Mouse (Mus musculus): ENCODE data around the gene Arhgef25. TPM values are rescaled to one million over a fixed set of nuclear protein-coding genes. Genes with fewer than 3 reads are reported as not detected.

The Arhgef25 gene
- polyA plus RNA-seq, 1 experiment from 2014 or later: 24.7 TPM

- H3K9ac ChIP-seq: no peak overlapping the region
- H3K27ac ChIP-seq: no peak overlapping the region
- ATAC-seq (replicated peaks; ENCODE audit: insufficient number of reproducible peaks, insufficient read depth, low FRiP score, low read depth): no peak
- peaks cover 67% of the 10 kb centered on the region for H3K36me3 ChIP-seq
- no peaks in the 10 kb centered on the region for H3K27me3 ChIP-seq
- WGBS: 79% methylated on average over 5 of the region's 5 CpGs
- H3K4me1 ChIP-seq (replicated peaks): peaks cover 3% of the 10 kb centered on the region; the same call in 1 of the 2 replicates
- H3K9me3 ChIP-seq (replicated peaks): no peaks in the 10 kb centered on the region
- H3K4me2 ChIP-seq: no peak overlapping the region
- H3K4me3 ChIP-seq: no peak overlapping the region
These were observed 14.7 kb upstream of the Arhgef25 start for GRCm38 (mm10) chr10:127204589-127204988.

- no peak for ATAC-seq (replicated peaks; ENCODE audit: insufficient number of reproducible peaks, insufficient read depth, low FRiP score, low read depth)
These were observed 13.2 kb upstream of the Arhgef25 start for GRCm38 (mm10) chr10:127203106-127203505.

GRCm38 (mm10) chr10:127200279-127200678 lies 10.4 kb upstream of the Arhgef25 start:
- 76% methylated on average over 8 of the region's 8 CpGs for WGBS
- no peak for ATAC-seq (replicated peaks; ENCODE audit: insufficient number of reproducible peaks, insufficient read depth, low FRiP score, low read depth)
- no peak overlapping the region for H3K4me3 ChIP-seq
- H3K27ac ChIP-seq: no peak overlapping the region
- peaks cover 56% of the 10 kb centered on the region for H3K36me3 ChIP-seq
- no peaks in the 10 kb centered on the region for H3K9me3 ChIP-seq (replicated peaks)
- no peak overlapping the region for H3K9ac ChIP-seq
- no peaks in the 10 kb centered on the region for H3K27me3 ChIP-seq
- no peak overlapping the region for H3K4me2 ChIP-seq
- peaks cover 11% of the 10 kb centered on the region for H3K4me1 ChIP-seq (replicated peaks)

More at GRCm38 (mm10) chr10:127203106-127203505, 13.2 kb upstream of the Arhgef25 start:
- no peak overlapping the region for H3K27ac ChIP-seq
- no peak overlapping the region for H3K4me2 ChIP-seq
- H3K9ac ChIP-seq: no peak overlapping the region
- H3K4me1 ChIP-seq (replicated peaks): no peaks in the 10 kb centered on the region
- H3K36me3 ChIP-seq: peaks cover 79% of the 10 kb centered on the region
- no peaks in the 10 kb centered on the region for H3K9me3 ChIP-seq (replicated peaks)
- no peak overlapping the region for H3K4me3 ChIP-seq
- no peaks in the 10 kb centered on the region for H3K27me3 ChIP-seq
- WGBS: 86% methylated on average over 3 of the region's 3 CpGs

- H3K4me1 ChIP-seq (replicated peaks): peaks cover 19% of the 10 kb centered on the region
- WGBS: 86% methylated on average over 11 of the region's 11 CpGs
- no peak overlapping the region for H3K4me2 ChIP-seq
- no peaks in the 10 kb centered on the region for H3K9me3 ChIP-seq (replicated peaks)
- peaks cover 48% of the 10 kb centered on the region for H3K36me3 ChIP-seq
- H3K9ac ChIP-seq: no peak overlapping the region
- no peak overlapping the region for H3K4me3 ChIP-seq
- H3K27me3 ChIP-seq: no peaks in the 10 kb centered on the region
- no peak overlapping the region for H3K27ac ChIP-seq
- no peak for ATAC-seq (replicated peaks; ENCODE audit: insufficient number of reproducible peaks, insufficient read depth, low FRiP score, low read depth)
These were observed 9.6 kb upstream of the Arhgef25 start for GRCm38 (mm10) chr10:127199474-127199873.

- Histone ChIP-seq H3K36me3 (peaks cover 47% of the 10 kb centered on the region), H3K4me3 (no peak overlapping the region), H3K4me1 (replicated peaks) (peaks cover 22% of the 10 kb centered on the region), H3K4me2 (no peak overlapping the region), H3K9ac (no peak overlapping the region), H3K9me3 (replicated peaks) (no peaks in the 10 kb centered on the region), H3K27ac (no peak overlapping the region; the same call in 1 of the 2 replicates), H3K27me3 (no peaks in the 10 kb centered on the region)
- WGBS: 63% methylated on average over 5 of the region's 5 CpGs
- no peak for ATAC-seq (replicated peaks; ENCODE audit: insufficient number of reproducible peaks, insufficient read depth, low FRiP score, low read depth)
These were observed 9.2 kb upstream of the Arhgef25 start for GRCm38 (mm10) chr10:127199068-127199467.

GRCm38 (mm10) chr10:127198492-127198891 lies 8.6 kb upstream of the Arhgef25 start:
- no peaks in the 10 kb centered on the region for H3K9me3 ChIP-seq (replicated peaks)
- 58% methylated on average over 2 of the region's 2 CpGs for WGBS
- no peaks in the 10 kb centered on the region for H3K27me3 ChIP-seq
- H3K4me2 ChIP-seq: no peak overlapping the region
- peaks cover 43% of the 10 kb centered on the region for H3K36me3 ChIP-seq
- peaks cover 22% of the 10 kb centered on the region for H3K4me1 ChIP-seq (replicated peaks)
- H3K9ac ChIP-seq: no peak overlapping the region
- no peak overlapping the region; the same call in 1 of the 2 replicates for H3K27ac ChIP-seq
- ATAC-seq (replicated peaks; ENCODE audit: insufficient number of reproducible peaks, insufficient read depth, low FRiP score, low read depth): no peak
- H3K4me3 ChIP-seq: no peak overlapping the region

GRCm38 (mm10) chr10:127197505-127198110 lies 7.7 kb upstream of the Arhgef25 start:
- WGBS: 75% methylated on average over 11 of the region's 11 CpGs
- Histone ChIP-seq H3K9ac (no peak overlapping the region), H3K4me1 (replicated peaks) (peaks cover 22% of the 10 kb centered on the region), H3K4me3 (no peak overlapping the region), H3K4me2 (no peak overlapping the region), H3K36me3 (peaks cover 35% of the 10 kb centered on the region), H3K27me3 (no peaks in the 10 kb centered on the region), H3K9me3 (replicated peaks) (no peaks in the 10 kb centered on the region), H3K27ac (0 out of 2 replicates have a peak overlapping the region, but pooled peaks have one; percentile 12)
- ATAC-seq (replicated peaks; ENCODE audit: insufficient number of reproducible peaks, insufficient read depth, low FRiP score, low read depth): no peak

GRCm38 (mm10) chr10:127197104-127197503 lies 7.2 kb upstream of the Arhgef25 start:
- 89% methylated on average over 8 of the region's 8 CpGs for WGBS
- Histone ChIP-seq H3K4me2 (no peak overlapping the region), H3K27me3 (no peaks in the 10 kb centered on the region), H3K4me1 (replicated peaks) (peaks cover 22% of the 10 kb centered on the region), H3K4me3 (no peak overlapping the region), H3K36me3 (peaks cover 35% of the 10 kb centered on the region), H3K27ac (0 out of 2 replicates have a peak overlapping the region, but pooled peaks have one; percentile 12), H3K9me3 (replicated peaks) (no peaks in the 10 kb centered on the region), H3K9ac (no peak overlapping the region)
- ATAC-seq (replicated peaks; ENCODE audit: insufficient number of reproducible peaks, insufficient read depth, low FRiP score, low read depth): no peak

GRCm38 (mm10) chr10:127196392-127196791 lies 6.5 kb upstream of the Arhgef25 start:
- H3K27me3 ChIP-seq: no peaks in the 10 kb centered on the region
- H3K9me3 ChIP-seq (replicated peaks): no peaks in the 10 kb centered on the region
- peaks cover 29% of the 10 kb centered on the region; the same call in 1 of the 2 replicates for H3K36me3 ChIP-seq
- 4% methylated on average over 5 of the region's 5 CpGs for WGBS
- peak overlapping the region; percentile 96 for H3K4me3 ChIP-seq
- peak overlapping the region; percentile 90 for H3K9ac ChIP-seq
- peak overlapping the region; percentile 98 for H3K4me2 ChIP-seq
- peak overlapping the region; percentile 94 for H3K27ac ChIP-seq
- peak; percentile 75 for ATAC-seq (replicated peaks; ENCODE audit: insufficient number of reproducible peaks, insufficient read depth, low FRiP score, low read depth)
- H3K4me1 ChIP-seq (replicated peaks): peaks cover 24% of the 10 kb centered on the region

- H3K4me1 ChIP-seq (replicated peaks): peaks cover 33% of the 10 kb centered on the region
- H3K36me3 ChIP-seq: peaks cover 26% of the 10 kb centered on the region; the same call in 1 of the 2 replicates
- peak within 1 kb of the TSS; percentile 90 for H3K9ac ChIP-seq
- H3K27ac ChIP-seq: peak within 1 kb of the TSS; percentile 94
- WGBS: under 1% methylated on average over 29 of the region's 47 CpGs
- no peaks in the 10 kb centered on the region for H3K9me3 ChIP-seq (replicated peaks)
- peak within 1 kb of the TSS; percentile 96 for H3K4me3 ChIP-seq
- no peaks in the 10 kb centered on the region for H3K27me3 ChIP-seq
- ATAC-seq (replicated peaks; ENCODE audit: insufficient number of reproducible peaks, insufficient read depth, low FRiP score, low read depth): peak; percentile 50
- H3K4me2 ChIP-seq: peak within 1 kb of the TSS; percentile 98
These were observed 5.6 kb upstream of the Arhgef25 start, which contains the start of gene Dtx3 for GRCm38 (mm10) chr10:127195328-127196129. Gene Dtx3 (minus strand): TSS chr10:127195728.
